In genomic region chr12:111819936-111820335, GRCm38 (mm10) we compare ENCODE assay signal across 14 mouse cellular contexts. TPM values are rescaled to one million over a fixed set of nuclear protein-coding genes. Genes with fewer than 3 reads are reported as not detected.
DNase-seq lines count a peak whose midpoint lies in the region; ATAC-seq lines count a peak whose summit lies in the region.
"Had no signal": no experiment of that assay in that cellular context is flagged by ENCODE, and none has a peak within 500 bp of the region (broad histone marks: within the 10 kb centered on the region; RNA-seq: fewer than 3 reads in every experiment).

No protein-coding gene starts in this region.

- H3K27me3 ChIP-seq in heart, embryonic 12.5 days (replicated peaks): no peaks in the 10 kb centered on the region
- H3K27me3 ChIP-seq: embryonic facial prominence, embryonic 15.5 days; liver, embryonic 15.5 days; midbrain, embryonic 12.5 days had no signal

- WGBS in heart, embryonic 12.5 days: 75% methylated on average over 8 of the region's 8 CpGs

- peaks cover 33% of the 10 kb centered on the region for H3K36me3 ChIP-seq in heart, embryonic 12.5 days

- no peak for ATAC-seq in heart, embryonic 12.5 days (ENCODE audit: insufficient number of reproducible peaks, low FRiP score)
- ATAC-seq: CD4-positive, CD25-positive, alpha-beta regulatory T cell, adult 4 months; forebrain, embryonic 16.5 days had no signal

- H3K27ac ChIP-seq in heart, embryonic 12.5 days (ENCODE audit: poor library complexity, severe bottlenecking): no peak overlapping the region
- H3K27ac ChIP-seq: embryonic facial prominence, embryonic 15.5 days; hindbrain, embryonic 10.5 days; midbrain, embryonic 12.5 days had no signal

- H3K9ac ChIP-seq in heart, embryonic 12.5 days: no peak overlapping the region; the same call in 1 of the 2 replicates
- H3K9ac ChIP-seq: embryonic facial prominence, embryonic 15.5 days; liver, embryonic 15.5 days; midbrain, embryonic 12.5 days had no signal

- H3K4me2 ChIP-seq in heart, embryonic 12.5 days: no peak overlapping the region
- H3K4me2 ChIP-seq: embryonic facial prominence, embryonic 15.5 days; liver, embryonic 15.5 days; midbrain, embryonic 12.5 days had no signal

- H3K4me1 ChIP-seq in heart, embryonic 12.5 days (replicated peaks): peaks cover 61% of the 10 kb centered on the region

- DNase-seq in heart, adult 11 months: peak; percentile 95
- peak; percentile 53 for DNase-seq in ovary, postnatal 36 days (ENCODE audit: low spot score)
- DNase-seq in ovary, postnatal 10 days (ENCODE audit: low spot score): no peak
- DNase-seq in kidney, postnatal 14 days: peak; percentile 53
- peak; percentile 71 for DNase-seq in testis, postnatal 14 days (ENCODE audit: low spot score)
- no peak for DNase-seq in gastrocnemius, adult 18-20 months (ENCODE audit: low spot score)
- DNase-seq: right cerebral cortex, postnatal 14 days had no signal

- no peak overlapping the region for H3K4me3 ChIP-seq in heart, embryonic 12.5 days
- H3K4me3 ChIP-seq: embryonic facial prominence, embryonic 15.5 days; hindbrain, embryonic 10.5 days; liver, embryonic 15.5 days; midbrain, embryonic 12.5 days had no signal

- H3K9me3 ChIP-seq in heart, embryonic 12.5 days (replicated peaks): no peaks in the 10 kb centered on the region
- H3K9me3 ChIP-seq: embryonic facial prominence, embryonic 15.5 days; hindbrain, embryonic 10.5 days; liver, embryonic 15.5 days; midbrain, embryonic 12.5 days had no signal

RNA-seq across cellular contexts. Expression of gene Zfyve21, which starts 6.0 kb away (rescaled TPM):
- polyA plus RNA-seq in heart, embryonic 12.5 days (2016; fragmentation: Nextera tagmentation; extraction: Ambion mirVana): 70.6 and 71.9 TPM in 2 replicates
- total RNA-seq in gastrocnemius, adult 18-20 months (2021): 10 to 100 TPM; 13.6 to 15.8 TPM

RNA-seq across cellular contexts. Expression of gene Xrcc3, which starts 6.3 kb away (rescaled TPM):
- polyA plus RNA-seq in heart, embryonic 12.5 days (2016; fragmentation: Nextera tagmentation; extraction: Ambion mirVana): 6.1 and 8.1 TPM in 2 replicates
- total RNA-seq in gastrocnemius, adult 18-20 months (2021): under 1 TPM; 0.31 to 0.32 TPM

Comparison
In these comparisons a context has a peak if more than half of its experiments do, and no peak if none do; other contexts are left out.
1. DNase-seq: peak in heart, adult 11 months (single experiment), ovary, postnatal 36 days (single experiment), kidney, postnatal 14 days (single experiment) and testis, postnatal 14 days (single experiment); none in ovary, postnatal 10 days (single experiment) and gastrocnemius, adult 18-20 months (single experiment).